Mouse (Mus musculus): Measurements from ENCODE around the gene Naif1.

- TF ChIP-seq POLR2A (IDR thresholded peaks at IDR 0.05; ENCODE audit: insufficient read length, low read depth) (no peak), E2F4 (IDR thresholded peaks at IDR 0.05; ENCODE audit: insufficient read depth) (no peak), TCF12 (IDR thresholded peaks at IDR 0.05; ENCODE audit: insufficient read depth, poor library complexity, severe bottlenecking) (no peak)
Measured at GRCm38 (mm10) chr2:32458300-32458699, 8.0 kb downstream of the Naif1 start.

Measured in myocyte (in vitro differentiated cells).